Mouse (Mus musculus): ENCODE results near the gene Rbm6.

The Rbm6 gene

GRCm38 (mm10) chr9:107880411-107880810 lies 7.4 kb upstream of the Rbm6 start:
- no peak for DNase-seq (ENCODE audit: low spot score in 2 of 2)

GRCm38 (mm10) chr9:107872350-107873098 lies 513 bp downstream of the Rbm6 start:
- DNase-seq (ENCODE audit: low spot score in 2 of 2): peak; percentile 95

GRCm38 (mm10) chr9:107866081-107866480 lies 7.0 kb downstream of the Rbm6 start:
- DNase-seq (ENCODE audit: low spot score in 2 of 2): no peak

GRCm38 (mm10) chr9:107864493-107864892 lies 8.5 kb downstream of the Rbm6 start:
- DNase-seq (ENCODE audit: low spot score in 2 of 2): no peak

GRCm38 (mm10) chr9:107858343-107858742 lies 14.7 kb downstream of the Rbm6 start:
- no peak for DNase-seq (ENCODE audit: low spot score in 2 of 2)

GRCm38 (mm10) chr9:107848922-107849321 lies 24.1 kb downstream of the Rbm6 start:
- DNase-seq (ENCODE audit: low spot score in 2 of 2): no peak

- no peak for DNase-seq (ENCODE audit: low spot score in 2 of 2)
These were observed 30.3 kb downstream of the Rbm6 start for GRCm38 (mm10) chr9:107842709-107843108.

- DNase-seq (ENCODE audit: low spot score in 2 of 2): no peak
These were observed 34.2 kb downstream of the Rbm6 start for GRCm38 (mm10) chr9:107838869-107839268.

GRCm38 (mm10) chr9:107833826-107834225 lies 39.2 kb downstream of the Rbm6 start:
- DNase-seq (ENCODE audit: low spot score in 2 of 2): no peak

- no peak for DNase-seq (ENCODE audit: low spot score in 2 of 2)
These were observed 41.3 kb downstream of the Rbm6 start for GRCm38 (mm10) chr9:107831765-107832164.

- no peak for DNase-seq (ENCODE audit: low spot score in 2 of 2)
These were observed 60.9 kb downstream of the Rbm6 start for GRCm38 (mm10) chr9:107812132-107812531.

GRCm38 (mm10) chr9:107810985-107811384 lies 62.1 kb downstream of the Rbm6 start:
- no peak for DNase-seq (ENCODE audit: low spot score in 2 of 2)

- no peak for DNase-seq (ENCODE audit: low spot score in 2 of 2)
These were observed 81.3 kb downstream of the Rbm6 start for GRCm38 (mm10) chr9:107791714-107792113.

- no peak for DNase-seq (ENCODE audit: low spot score in 2 of 2)
These were observed 90.4 kb downstream of the Rbm6 start for GRCm38 (mm10) chr9:107782536-107783203.

GRCm38 (mm10) chr9:107776809-107777208 lies 96.2 kb downstream of the Rbm6 start:
- DNase-seq (ENCODE audit: low spot score in 2 of 2): no peak

- no peak for DNase-seq (ENCODE audit: low spot score in 2 of 2)
These were observed 98.6 kb downstream of the Rbm6 start for GRCm38 (mm10) chr9:107774411-107774810.

- DNase-seq (ENCODE audit: low spot score in 2 of 2): no peak
These were observed 101.3 kb downstream of the Rbm6 start for GRCm38 (mm10) chr9:107771782-107772181.

GRCm38 (mm10) chr9:107770374-107771290 lies 102.4 kb downstream of the Rbm6 start, which contains the start of gene Rbm5:
Gene Rbm5 (minus strand): TSS chr9:107770996.
- DNase-seq (ENCODE audit: low spot score in 2 of 2): peak; percentile 96 to 97

GRCm38 (mm10) chr9:107770037-107770373 lies 103.0 kb downstream of the Rbm6 start:
- DNase-seq (ENCODE audit: low spot score in 2 of 2): no peak

- DNase-seq (ENCODE audit: low spot score in 2 of 2): no peak
These were observed 103.5 kb downstream of the Rbm6 start for GRCm38 (mm10) chr9:107769445-107770000.

GRCm38 (mm10) chr9:107768851-107769250 lies 104.2 kb downstream of the Rbm6 start:
- DNase-seq (ENCODE audit: low spot score in 2 of 2): no peak

GRCm38 (mm10) chr9:107759593-107759992 lies 113.4 kb downstream of the Rbm6 start:
- DNase-seq (ENCODE audit: low spot score in 2 of 2): no peak
